Mouse (Mus musculus): ENCODE results near the gene Fam107b. TPM values are rescaled to one million over a fixed set of nuclear protein-coding genes. Genes with fewer than 3 reads are reported as not detected.

Gene Fam107b
- 27.9 and 31.8 TPM in 2 replicates for polyA plus RNA-seq (2015; fragmentation: Nextera tagmentation; extraction: Ambion mirVana)

DNA sequence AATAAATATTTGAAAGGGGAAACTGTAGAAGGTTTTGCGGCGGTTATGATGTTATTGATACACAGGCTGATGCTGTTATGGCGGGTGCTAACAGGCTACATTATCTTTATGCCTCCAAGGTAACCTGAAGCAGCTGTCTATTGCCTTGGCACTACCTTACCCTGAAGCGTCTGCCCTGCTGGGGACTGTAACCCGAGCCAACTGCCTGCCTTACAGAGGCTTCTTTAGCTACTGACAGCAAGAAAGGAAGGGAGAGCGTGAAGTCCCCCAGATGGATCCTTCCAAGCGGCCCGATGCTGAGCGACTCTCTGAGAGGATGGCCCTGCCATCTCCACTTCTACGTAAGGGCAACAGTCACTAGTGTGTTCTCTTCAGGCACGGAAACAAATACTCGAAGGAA is at the start of gene Fam107b:
Gene Fam107b (plus strand): TSS at position 303 of the 400 bp plus-strand sequence.
- ATAC-seq (ENCODE audit: borderline replicate concordance, extremely low read depth, low FRiP score, low TSS enrichment), result no peak
- Histone ChIP-seq H3K4me2 (no peak within 1 kb of the TSS), H3K9me3 (no peaks in the 10 kb centered on the region), H3K27me3 (no peaks in the 10 kb centered on the region), H3K27ac (no peak within 1 kb of the TSS), H3K4me1 (no peaks in the 10 kb centered on the region), H3K9ac (no peak within 1 kb of the TSS), H3K36me3 (no peaks in the 10 kb centered on the region), H3K4me3 (no peak within 1 kb of the TSS)
- 67% methylated on average over 12 of the region's 12 CpGs for WGBS

DNA sequence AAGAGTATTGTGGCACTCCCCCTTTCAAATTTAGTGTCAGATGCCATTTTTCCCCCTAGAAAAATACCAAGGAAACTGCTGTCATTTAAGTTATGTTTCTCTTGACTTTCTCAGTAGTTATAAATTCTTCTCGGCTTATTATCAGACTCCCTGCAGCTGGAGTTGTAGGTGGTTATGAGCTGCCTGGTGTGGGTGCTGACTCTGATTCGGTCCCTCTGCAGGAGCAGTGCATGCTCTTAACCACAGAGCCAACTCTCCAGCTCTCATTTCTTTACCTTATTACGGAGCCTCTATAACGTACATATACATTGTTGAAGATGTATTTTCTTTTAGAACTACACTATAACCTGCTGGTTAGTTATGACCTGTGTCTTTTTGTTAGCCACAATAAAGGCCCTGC is 47.7 kb upstream of the Fam107b start:
- no peak overlapping the region for H3K27ac ChIP-seq
- WGBS, result 70% methylated on average over 4 of the region's 4 CpGs
- no peaks in the 10 kb centered on the region for H3K4me1 ChIP-seq
- no peak overlapping the region for H3K9ac ChIP-seq
- H3K36me3 ChIP-seq, result no peaks in the 10 kb centered on the region
- H3K4me2 ChIP-seq, result no peak overlapping the region
- no peaks in the 10 kb centered on the region for H3K27me3 ChIP-seq
- no peak for ATAC-seq (ENCODE audit: borderline replicate concordance, extremely low read depth, low FRiP score, low TSS enrichment)
- no peaks in the 10 kb centered on the region for H3K9me3 ChIP-seq
- no peak overlapping the region for H3K4me3 ChIP-seq

DNA sequence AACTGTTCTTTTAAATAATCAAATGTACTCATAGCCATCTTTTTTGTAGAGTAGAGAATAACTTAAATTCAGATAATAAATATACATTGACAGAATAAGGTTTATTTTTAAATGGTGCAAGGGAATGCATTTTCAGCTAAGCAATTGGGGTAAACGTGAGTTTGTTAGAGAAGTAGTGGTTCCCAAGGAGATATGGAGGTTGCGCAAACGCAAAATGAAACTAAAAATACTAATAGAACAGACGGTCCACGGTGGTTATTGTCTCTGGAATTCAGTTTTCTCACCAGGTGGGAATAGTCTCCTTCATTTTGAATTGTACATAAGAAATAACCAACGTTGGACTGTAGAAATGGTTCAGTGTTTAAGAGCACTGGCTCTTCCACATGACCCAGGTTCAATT is 44.0 kb upstream of the Fam107b start:
- no peak overlapping the region for H3K9ac ChIP-seq
- H3K36me3 ChIP-seq, result no peaks in the 10 kb centered on the region
- 71% methylated on average over 6 of the region's 6 CpGs for WGBS
- no peaks in the 10 kb centered on the region for H3K9me3 ChIP-seq
- H3K4me3 ChIP-seq, result no peak overlapping the region
- H3K4me1 ChIP-seq, result no peaks in the 10 kb centered on the region
- no peaks in the 10 kb centered on the region for H3K27me3 ChIP-seq
- H3K4me2 ChIP-seq, result no peak overlapping the region
- no peak for ATAC-seq (ENCODE audit: borderline replicate concordance, extremely low read depth, low FRiP score, low TSS enrichment)
- H3K27ac ChIP-seq, result no peak overlapping the region

DNA sequence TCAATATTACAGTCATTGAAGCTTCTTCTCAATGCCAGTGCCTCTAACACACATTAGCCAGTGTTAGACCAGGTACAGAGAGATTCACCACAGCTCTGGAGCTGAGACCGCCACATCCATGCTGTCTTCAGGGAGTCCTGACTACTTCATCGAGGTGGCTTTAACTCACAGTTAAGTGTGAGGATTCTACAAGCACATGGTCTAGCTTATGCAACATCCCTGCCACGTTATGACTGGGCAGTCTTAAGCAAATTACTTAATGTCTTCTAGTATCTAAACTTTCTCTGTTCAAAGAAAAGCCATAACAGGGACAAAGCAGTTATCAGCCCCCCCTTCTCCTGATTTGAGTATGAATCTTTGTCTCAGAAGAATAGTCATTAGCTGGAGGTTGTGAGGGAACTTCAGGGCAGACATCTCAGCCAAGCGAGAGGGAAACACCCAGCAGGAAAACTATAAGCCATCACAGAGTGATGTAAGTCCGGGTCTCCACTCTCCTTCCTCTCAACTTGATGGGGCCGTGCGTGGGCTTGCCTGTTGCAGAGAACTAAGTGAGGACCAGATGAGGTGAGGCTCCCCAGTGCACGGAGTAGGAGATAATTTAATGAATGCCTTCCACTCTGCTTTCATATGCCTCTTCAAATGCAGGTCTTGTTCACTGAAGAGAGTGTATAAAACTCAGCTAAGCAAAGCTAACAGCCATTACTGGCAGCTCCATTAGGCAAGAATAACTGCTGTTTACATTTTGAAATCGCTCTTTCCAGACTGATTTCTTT is 28.8 kb upstream of the Fam107b start:
- H3K27ac ChIP-seq, result 0 out of 2 replicates have a peak overlapping the region, but pooled peaks have one; percentile 24
- H3K27me3 ChIP-seq, result no peaks in the 10 kb centered on the region
- WGBS, result 53% methylated on average over 9 of the region's 9 CpGs
- no peak overlapping the region for H3K4me3 ChIP-seq
- no peak overlapping the region for H3K4me2 ChIP-seq
- H3K9ac ChIP-seq, result no peak overlapping the region
- H3K4me1 ChIP-seq, result no peaks in the 10 kb centered on the region
- H3K9me3 ChIP-seq, result no peaks in the 10 kb centered on the region
- ATAC-seq (ENCODE audit: borderline replicate concordance, extremely low read depth, low FRiP score, low TSS enrichment), result no peak
- no peaks in the 10 kb centered on the region for H3K36me3 ChIP-seq

DNA sequence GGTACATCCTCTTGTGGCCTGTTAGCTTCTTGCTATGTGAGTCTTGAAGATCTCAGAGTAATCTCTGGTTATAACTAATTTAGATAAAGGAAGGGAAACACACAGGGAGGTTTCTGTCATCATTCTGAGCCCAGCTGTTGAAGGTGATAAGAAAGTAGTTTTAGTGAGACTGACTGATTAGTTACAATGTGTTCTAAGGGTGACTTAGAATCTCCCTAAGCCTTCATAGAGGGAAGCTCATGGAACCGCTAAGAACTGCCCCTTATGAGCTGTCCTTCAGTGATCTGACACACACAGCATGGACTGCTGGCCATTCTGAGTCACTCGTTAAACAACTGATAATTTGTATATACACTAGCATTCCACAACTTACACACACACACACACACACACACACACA is 24.2 kb upstream of the Fam107b start:
- Histone ChIP-seq H3K27ac (no peak overlapping the region), H3K4me3 (no peak overlapping the region), H3K27me3 (no peaks in the 10 kb centered on the region), H3K4me2 (no peak overlapping the region), H3K9me3 (no peaks in the 10 kb centered on the region), H3K9ac (no peak overlapping the region), H3K36me3 (no peaks in the 10 kb centered on the region), H3K4me1 (no peaks in the 10 kb centered on the region)
- no peak for ATAC-seq (ENCODE audit: borderline replicate concordance, extremely low read depth, low FRiP score, low TSS enrichment)
- 51% methylated on average over 2 of the region's 2 CpGs for WGBS

DNA sequence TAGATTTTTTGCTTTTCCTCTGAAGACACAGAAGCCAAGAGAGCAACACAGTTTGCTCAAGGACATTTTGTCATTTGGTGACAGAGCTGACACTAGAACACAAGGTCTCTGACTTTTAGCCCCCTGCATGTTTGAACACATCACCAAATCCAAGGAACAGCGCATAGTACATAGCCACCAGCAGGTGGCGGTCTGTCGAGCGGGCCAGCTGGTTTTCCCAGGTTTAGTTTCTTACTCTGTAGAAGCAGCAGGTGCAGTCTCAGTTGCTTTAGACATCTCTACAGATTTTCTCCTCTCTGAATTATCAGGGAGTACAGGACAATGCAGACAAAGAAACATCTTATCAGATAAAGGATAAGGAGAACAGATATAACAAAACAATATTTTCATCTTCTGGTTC is 23.7 kb upstream of the Fam107b start:
- 2% methylated on average over 4 of the region's 4 CpGs for WGBS
- ATAC-seq (ENCODE audit: borderline replicate concordance, extremely low read depth, low FRiP score, low TSS enrichment), result no peak
- H3K9ac ChIP-seq, result no peak overlapping the region
- no peaks in the 10 kb centered on the region for H3K27me3 ChIP-seq
- no peak overlapping the region for H3K27ac ChIP-seq
- no peaks in the 10 kb centered on the region for H3K4me1 ChIP-seq
- no peaks in the 10 kb centered on the region for H3K36me3 ChIP-seq
- no peak overlapping the region for H3K4me2 ChIP-seq
- H3K4me3 ChIP-seq, result no peak overlapping the region
- no peaks in the 10 kb centered on the region for H3K9me3 ChIP-seq

DNA sequence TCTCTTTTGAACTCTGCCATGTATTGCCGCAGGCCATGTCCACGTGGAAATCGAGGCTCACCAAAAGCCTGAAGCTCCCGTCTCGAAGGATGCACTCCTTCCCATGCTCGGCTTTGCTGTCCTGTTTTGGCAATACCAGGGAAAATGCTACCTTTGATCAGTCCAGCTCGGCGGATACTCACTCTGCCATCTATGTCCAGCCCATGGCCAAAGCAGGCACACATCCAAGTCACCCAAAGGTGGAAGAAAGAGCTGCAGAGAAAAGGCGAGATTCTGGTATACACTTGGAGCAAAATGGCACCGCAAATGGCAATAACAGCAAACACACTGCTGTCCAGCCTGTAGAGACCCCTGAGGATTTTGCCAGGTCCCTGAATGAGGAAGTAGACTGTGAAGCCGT is 318 bp downstream of the Fam107b start:
- H3K9ac ChIP-seq, result no peak overlapping the region
- no peak overlapping the region for H3K4me2 ChIP-seq
- no peaks in the 10 kb centered on the region for H3K27me3 ChIP-seq
- 83% methylated on average over 11 of the region's 11 CpGs for WGBS
- H3K9me3 ChIP-seq, result no peaks in the 10 kb centered on the region
- no peak for ATAC-seq (ENCODE audit: borderline replicate concordance, extremely low read depth, low FRiP score, low TSS enrichment)
- no peak overlapping the region for H3K4me3 ChIP-seq
- no peaks in the 10 kb centered on the region for H3K4me1 ChIP-seq
- H3K36me3 ChIP-seq, result no peaks in the 10 kb centered on the region
- no peak overlapping the region for H3K27ac ChIP-seq

DNA sequence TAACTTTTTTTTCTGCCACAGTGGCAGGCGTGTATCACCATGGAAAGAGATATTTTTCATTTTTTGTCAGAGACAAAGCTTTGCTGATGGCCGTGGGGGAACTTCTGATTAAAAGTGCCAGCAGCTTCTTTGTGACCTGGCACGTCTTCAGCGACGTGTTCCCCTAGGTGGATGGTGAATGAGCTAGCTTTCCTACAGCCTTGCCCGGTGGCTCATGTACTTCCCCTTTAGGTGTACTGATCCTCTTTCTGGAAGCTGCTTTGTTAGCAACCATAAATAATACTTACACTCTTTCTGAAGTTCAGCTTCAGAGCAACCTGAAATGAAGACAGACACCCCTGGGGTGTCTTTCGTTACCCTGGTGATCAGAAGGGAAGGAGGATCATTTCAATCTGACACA is 3.6 kb downstream of the Fam107b start:
- H3K4me3 ChIP-seq, result no peak overlapping the region
- no peak overlapping the region for H3K27ac ChIP-seq
- no peaks in the 10 kb centered on the region for H3K27me3 ChIP-seq
- no peak overlapping the region for H3K4me2 ChIP-seq
- ATAC-seq (ENCODE audit: borderline replicate concordance, extremely low read depth, low FRiP score, low TSS enrichment), result no peak
- H3K9me3 ChIP-seq, result no peaks in the 10 kb centered on the region
- H3K4me1 ChIP-seq, result no peaks in the 10 kb centered on the region
- no peaks in the 10 kb centered on the region for H3K36me3 ChIP-seq
- H3K9ac ChIP-seq, result no peak overlapping the region
- WGBS, result 78% methylated on average over 7 of the region's 7 CpGs

DNA sequence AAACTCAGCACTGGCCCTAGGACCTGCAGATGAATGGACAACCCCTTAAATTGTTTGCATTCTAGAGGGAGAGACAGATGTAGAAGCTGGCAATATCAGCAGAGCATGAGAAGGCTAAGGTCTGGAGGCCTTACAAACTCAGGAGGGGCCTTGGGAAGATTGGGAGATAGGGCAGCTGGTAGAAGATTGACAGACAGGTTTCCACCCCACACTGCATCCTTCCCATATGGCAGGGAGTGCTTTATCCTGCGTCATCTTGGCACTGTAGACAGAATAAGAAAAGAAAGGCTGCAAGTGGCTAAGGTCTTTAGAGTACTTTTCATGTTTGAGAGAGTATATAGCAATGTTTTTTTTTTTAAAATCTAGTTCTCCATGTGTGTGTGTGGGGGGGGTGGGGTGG is 4.9 kb downstream of the Fam107b start:
- H3K27me3 ChIP-seq, result no peaks in the 10 kb centered on the region
- H3K27ac ChIP-seq, result no peak overlapping the region
- H3K36me3 ChIP-seq, result no peaks in the 10 kb centered on the region
- no peak overlapping the region for H3K4me3 ChIP-seq
- H3K9ac ChIP-seq, result no peak overlapping the region
- ATAC-seq (ENCODE audit: borderline replicate concordance, extremely low read depth, low FRiP score, low TSS enrichment), result no peak
- 68% methylated on average over 1 of the region's 1 CpGs for WGBS
- no peaks in the 10 kb centered on the region for H3K4me1 ChIP-seq
- no peak overlapping the region for H3K4me2 ChIP-seq
- H3K9me3 ChIP-seq, result no peaks in the 10 kb centered on the region

DNA sequence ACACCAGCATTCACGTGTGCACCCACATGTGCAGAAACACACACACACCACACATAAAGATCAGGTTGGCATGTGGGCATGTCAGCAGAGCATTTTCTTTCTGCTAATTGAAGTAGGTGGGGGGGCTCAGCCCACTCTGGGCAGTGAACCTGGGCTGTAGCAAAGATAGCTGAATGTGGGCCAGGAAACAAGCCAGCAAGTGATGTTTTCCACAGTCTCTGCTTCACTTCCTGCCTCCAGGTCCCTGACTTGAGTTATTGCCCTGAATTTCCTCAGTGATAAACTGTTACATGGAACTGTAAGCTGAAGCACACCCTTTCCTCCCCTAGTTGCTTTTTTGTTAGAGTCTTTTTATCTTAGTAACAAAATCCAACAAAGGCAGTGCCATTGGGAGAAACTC is 6.1 kb downstream of the Fam107b start:
- no peak overlapping the region for H3K27ac ChIP-seq

DNA sequence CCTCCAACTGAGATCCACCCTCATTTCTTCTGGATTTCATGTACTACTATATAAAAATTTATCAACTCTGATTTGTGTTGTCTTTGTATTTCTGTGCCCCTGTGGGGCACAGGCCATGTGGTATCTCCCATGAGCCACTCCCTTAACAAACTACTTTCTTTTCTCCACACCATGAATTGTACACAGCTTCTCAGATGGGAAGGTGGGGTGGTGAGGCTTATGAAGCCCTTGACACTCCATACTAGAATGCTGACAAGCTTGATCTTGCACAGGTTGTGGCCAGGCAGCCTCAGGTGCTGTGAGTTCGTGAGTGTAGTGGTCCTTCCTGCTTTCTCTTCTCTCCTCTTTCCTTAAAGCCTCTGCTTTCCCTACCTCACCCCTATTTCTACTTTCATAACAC is 6.9 kb downstream of the Fam107b start:
- Histone ChIP-seq H3K4me1 (no peaks in the 10 kb centered on the region), H3K27me3 (no peaks in the 10 kb centered on the region), H3K9ac (no peak overlapping the region), H3K27ac (no peak overlapping the region), H3K36me3 (no peaks in the 10 kb centered on the region), H3K4me2 (no peak overlapping the region), H3K4me3 (no peak overlapping the region), H3K9me3 (no peaks in the 10 kb centered on the region)
- ATAC-seq (ENCODE audit: borderline replicate concordance, extremely low read depth, low FRiP score, low TSS enrichment), result no peak
- 59% methylated on average over 1 of the region's 1 CpGs for WGBS

More for the DNA sequence above, 6.1 kb downstream of the Fam107b start:
- no peaks in the 10 kb centered on the region for H3K4me1 ChIP-seq
- ATAC-seq (ENCODE audit: borderline replicate concordance, extremely low read depth, low FRiP score, low TSS enrichment), result no peak
- no peaks in the 10 kb centered on the region for H3K36me3 ChIP-seq
- no peaks in the 10 kb centered on the region for H3K27me3 ChIP-seq
- H3K9ac ChIP-seq, result no peak overlapping the region
- H3K9me3 ChIP-seq, result no peaks in the 10 kb centered on the region
- no peak overlapping the region for H3K4me2 ChIP-seq
- no peak overlapping the region for H3K4me3 ChIP-seq
- 64% methylated on average over 1 of the region's 1 CpGs for WGBS

DNA sequence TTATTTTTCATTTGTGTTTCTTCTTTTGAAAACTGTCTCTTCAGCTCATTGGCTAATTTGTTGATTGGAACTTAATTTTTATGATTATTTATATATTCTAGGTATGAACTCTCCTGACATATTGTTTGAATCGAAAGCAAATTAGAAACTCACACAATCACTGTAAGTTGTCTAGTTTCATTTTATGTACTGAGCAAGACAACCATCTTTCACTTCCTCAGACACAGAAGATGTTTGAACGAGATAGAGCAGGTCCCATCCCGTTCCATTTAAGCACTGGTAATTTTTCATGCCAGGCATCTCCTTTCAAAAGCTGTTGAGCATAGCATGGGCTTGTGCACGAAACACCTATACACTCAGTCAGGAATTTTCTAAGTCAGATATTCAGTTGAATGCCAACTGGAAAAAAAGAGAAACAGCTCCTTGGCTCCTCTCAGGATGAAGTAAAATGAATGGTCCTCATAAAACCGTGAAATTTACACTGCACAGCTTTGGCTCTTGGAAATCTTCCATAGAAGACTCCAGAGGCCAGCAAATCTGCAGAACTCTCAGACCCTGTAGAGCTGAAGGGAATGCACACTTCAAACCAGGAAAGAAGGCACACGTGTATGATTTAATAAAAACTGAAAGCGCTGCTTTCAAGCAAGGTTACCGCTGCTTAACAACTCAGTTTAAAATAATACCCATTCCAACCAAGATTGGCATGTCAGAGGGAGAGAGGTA is 8.1 kb downstream of the Fam107b start:
- no peak for ATAC-seq (ENCODE audit: borderline replicate concordance, extremely low read depth, low FRiP score, low TSS enrichment)

More for the DNA sequence above, 8.1 kb downstream of the Fam107b start:
- Histone ChIP-seq H3K36me3 (no peaks in the 10 kb centered on the region), H3K4me3 (no peak overlapping the region), H3K27me3 (no peaks in the 10 kb centered on the region), H3K9me3 (no peaks in the 10 kb centered on the region), H3K4me1 (no peaks in the 10 kb centered on the region), H3K4me2 (no peak overlapping the region), H3K9ac (no peak overlapping the region), H3K27ac (no peak overlapping the region)
- WGBS, result 73% methylated on average over 8 of the region's 8 CpGs

Measured in lung, embryonic 15.5 days (tissue).